In genomic region chr4:140401632-140402031, GRCm38 (mm10) we compare ENCODE assay signal across 17 mouse cellular contexts.
"Had no signal": no experiment of that assay in that cellular context is flagged by ENCODE, and none has a peak within 500 bp of the region (broad histone marks: within the 10 kb centered on the region; RNA-seq: fewer than 3 reads in every experiment).

No protein-coding gene starts in this region.

- H3K9me3 ChIP-seq: lung, embryonic 15.5 days; megakaryocyte, embryonic 14.5 days; midbrain, embryonic 13.5 days; midbrain, embryonic 15.5 days; neural tube, embryonic 12.5 days; stomach, embryonic 15.5 days had no signal

- H3K4me3 ChIP-seq: lung, embryonic 15.5 days; megakaryocyte, embryonic 14.5 days; midbrain, embryonic 13.5 days; midbrain, embryonic 15.5 days; neural tube, embryonic 12.5 days; stomach, embryonic 15.5 days had no signal

- ATAC-seq: lung, postnatal 0 days; midbrain, embryonic 13.5 days; midbrain, embryonic 15.5 days had no signal

- H3K27ac ChIP-seq: lung, embryonic 15.5 days; macrophage; midbrain, embryonic 13.5 days; midbrain, embryonic 15.5 days; neural tube, embryonic 12.5 days; stomach, embryonic 15.5 days; stomach, postnatal 0 days had no signal

- H3K4me2 ChIP-seq: lung, embryonic 15.5 days; midbrain, embryonic 11.5 days; midbrain, embryonic 13.5 days; midbrain, embryonic 15.5 days; neural tube, embryonic 12.5 days; stomach, embryonic 15.5 days had no signal

- H3K27me3 ChIP-seq: lung, embryonic 15.5 days; megakaryocyte, embryonic 14.5 days; midbrain, embryonic 15.5 days; neural tube, embryonic 12.5 days; stomach, embryonic 15.5 days had no signal

- DNase-seq: lung, adult 2 months; lung, postnatal 14 days; lung, postnatal 36 days; right cerebral cortex, postnatal 14 days; thymus, adult 2 months; thymus, postnatal 25 days; thymus, postnatal 4 days had no signal

- H3K9ac ChIP-seq: lung, embryonic 15.5 days; midbrain, embryonic 13.5 days; midbrain, embryonic 15.5 days; neural tube, embryonic 12.5 days; stomach, embryonic 15.5 days had no signal

- H3K36me3 ChIP-seq: lung, embryonic 15.5 days; midbrain, embryonic 13.5 days; midbrain, embryonic 15.5 days; neural tube, embryonic 12.5 days; stomach, embryonic 15.5 days had no signal

- H3K4me1 ChIP-seq: lung, embryonic 15.5 days; stomach, embryonic 15.5 days had no signal
